Mouse (Mus musculus) C2C12 (cell line): Measurements from ENCODE around the gene Ckap2. TPM values are rescaled to one million over a fixed set of nuclear protein-coding genes. Genes with fewer than 3 reads are reported as not detected.

Experiments
- H3K27me3 ChIP-seq: one replicate; pipeline ENCODE4 v1.6.1; 2011; ENCODE audit not compliant: control insufficient read depth, insufficient read depth, insufficient read length
- H3K36me3 ChIP-seq: one replicate; pipeline ENCODE4 v1.6.1; 2011; ENCODE audit not compliant: control insufficient read depth, insufficient read depth
- H3K4me3 ChIP-seq: one replicate; pipeline ENCODE4 v1.5.1; 2011; ENCODE audit warnings: mild to moderate bottlenecking, control low read depth; ENCODE audit not compliant: poor library complexity, insufficient read depth, severe bottlenecking
- H3K79me2 ChIP-seq: one replicate; pipeline ENCODE4 v1.6.1; 2011; ENCODE audit not compliant: control insufficient read depth, insufficient read depth
- H3K79me3 ChIP-seq: one replicate; pipeline ENCODE4 v1.6.1; 2011; ENCODE audit warnings: low read depth, control low read depth
- H3ac ChIP-seq: one replicate; pipeline ENCODE3; 2011; ENCODE audit warnings: low read depth; ENCODE audit not compliant: control insufficient read depth, insufficient read length
- CEBPB ChIP-seq: IDR thresholded peaks from one replicate; pipeline ENCODE4 v1.6.1; 2011; ENCODE audit warnings: low read depth, mild to moderate bottlenecking, control low read depth, moderate library complexity
- CTCF ChIP-seq: IDR thresholded peaks from one replicate; pipeline ENCODE4 v1.5.1; 2011; ENCODE audit not compliant: control insufficient read depth, insufficient read depth, insufficient read length
- FOSL1 ChIP-seq: IDR thresholded peaks from one replicate; pipeline ENCODE4 v1.8.0; 2011; ENCODE audit warnings: mild to moderate bottlenecking, low read length; ENCODE audit not compliant: poor library complexity, insufficient read depth, severe bottlenecking
- MAX ChIP-seq: IDR thresholded peaks from one replicate; pipeline ENCODE4 v1.6.1; 2011; ENCODE audit warnings: mild to moderate bottlenecking, control low read depth
- MYOD1 ChIP-seq: IDR thresholded peaks from one replicate; pipeline ENCODE4 v1.6.1; 2011; ENCODE audit warnings: low read depth; ENCODE audit not compliant: control insufficient read depth, insufficient read length
- MYOG ChIP-seq: IDR thresholded peaks from one replicate; pipeline ENCODE4 v1.6.1; 2011; ENCODE audit not compliant: control insufficient read depth, insufficient read length; ENCODE audit errors: extremely low read depth
- USF1 ChIP-seq: IDR thresholded peaks from one replicate; pipeline ENCODE4 v1.6.1; 2011; ENCODE audit warnings: low read depth, mild to moderate bottlenecking, control low read depth, moderate library complexity
- polyA plus RNA-seq: library from polyadenylated mRNA; unstranded; fragments of >200 nt; fragmentation: generic; extraction: Trizol; gene quantifications from one replicate; pipeline ENCODE4 v1.2.1, GENCODE M21; 2012; ENCODE audit warnings: missing spikeins

The Ckap2 gene
- polyA plus RNA-seq, 1 experiment = 21.3 TPM

DNA sequence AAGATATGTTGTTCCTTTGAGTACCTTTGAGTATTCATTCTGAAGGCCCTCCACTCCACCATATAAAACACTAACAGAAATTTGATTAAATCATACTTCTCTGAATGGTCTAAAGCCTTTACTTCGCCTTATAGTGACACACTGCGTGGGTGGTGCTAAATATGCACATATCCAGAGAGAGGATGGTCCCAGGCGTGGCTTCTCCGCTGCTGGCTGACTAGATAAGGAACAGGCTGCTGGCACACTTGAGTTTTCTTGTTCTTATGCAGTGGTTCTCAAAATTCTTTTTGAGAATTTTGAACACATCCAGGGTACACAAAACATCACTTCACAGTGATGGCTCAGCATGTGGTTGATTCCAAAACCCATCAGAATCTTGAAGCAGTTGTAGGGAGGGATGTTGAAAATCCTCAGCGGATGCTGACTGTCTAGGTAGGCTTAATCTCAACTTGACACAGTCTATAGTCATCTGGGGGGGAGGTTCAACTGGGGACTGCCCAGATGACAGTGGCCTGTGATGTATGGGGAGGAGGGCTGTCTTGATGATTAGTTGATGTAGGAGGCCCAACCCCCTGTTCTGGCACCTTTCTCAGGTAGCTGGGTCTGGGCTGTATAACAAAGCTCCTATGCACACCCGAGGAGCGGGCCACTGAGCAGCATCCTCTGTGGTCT is 51.4 kb downstream of the Ckap2 start:
- Histone ChIP-seq H3ac (no peak overlapping the region), H3K36me3 (no peaks in the 10 kb centered on the region), H3K4me3 (no peak overlapping the region), H3K79me2 (no peaks in the 10 kb centered on the region), H3K27me3 (no peaks in the 10 kb centered on the region), H3K79me3 (no peaks in the 10 kb centered on the region)
- TF ChIP-seq MAX (no peak), CEBPB (no peak), MYOG (no peak)

DNA sequence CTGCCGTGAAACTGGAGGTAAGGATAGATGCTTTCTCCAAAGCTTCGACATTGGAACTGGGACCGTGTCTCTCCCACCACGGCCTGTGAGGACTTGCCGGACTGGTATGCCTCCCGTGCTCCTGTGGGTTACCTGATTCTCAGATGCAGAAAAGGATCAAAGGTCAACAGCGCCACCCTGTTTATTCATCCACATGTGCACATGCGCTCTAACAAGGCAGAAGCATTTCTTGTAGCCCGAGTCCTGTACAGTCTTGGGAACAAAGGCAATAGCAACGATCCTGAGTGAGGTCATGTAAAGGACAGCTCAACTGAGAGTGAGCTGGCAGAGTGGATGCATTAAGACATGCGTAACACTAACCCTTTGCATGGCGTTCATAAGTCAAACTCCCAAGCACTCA is 53.6 kb downstream of the Ckap2 start:
- Histone ChIP-seq H3K79me2 (no peaks in the 10 kb centered on the region), H3K4me3 (no peak overlapping the region), H3K36me3 (no peaks in the 10 kb centered on the region), H3K27me3 (no peaks in the 10 kb centered on the region), H3ac (no peak overlapping the region), H3K79me3 (no peaks in the 10 kb centered on the region)
- TF ChIP-seq CTCF = no peak
- TF ChIP-seq FOSL1 = no peak
- no peak for TF ChIP-seq MYOD1
- TF ChIP-seq USF1 = no peak
- no peak for TF ChIP-seq MAX
- TF ChIP-seq CEBPB = no peak
- TF ChIP-seq MYOG = no peak

DNA sequence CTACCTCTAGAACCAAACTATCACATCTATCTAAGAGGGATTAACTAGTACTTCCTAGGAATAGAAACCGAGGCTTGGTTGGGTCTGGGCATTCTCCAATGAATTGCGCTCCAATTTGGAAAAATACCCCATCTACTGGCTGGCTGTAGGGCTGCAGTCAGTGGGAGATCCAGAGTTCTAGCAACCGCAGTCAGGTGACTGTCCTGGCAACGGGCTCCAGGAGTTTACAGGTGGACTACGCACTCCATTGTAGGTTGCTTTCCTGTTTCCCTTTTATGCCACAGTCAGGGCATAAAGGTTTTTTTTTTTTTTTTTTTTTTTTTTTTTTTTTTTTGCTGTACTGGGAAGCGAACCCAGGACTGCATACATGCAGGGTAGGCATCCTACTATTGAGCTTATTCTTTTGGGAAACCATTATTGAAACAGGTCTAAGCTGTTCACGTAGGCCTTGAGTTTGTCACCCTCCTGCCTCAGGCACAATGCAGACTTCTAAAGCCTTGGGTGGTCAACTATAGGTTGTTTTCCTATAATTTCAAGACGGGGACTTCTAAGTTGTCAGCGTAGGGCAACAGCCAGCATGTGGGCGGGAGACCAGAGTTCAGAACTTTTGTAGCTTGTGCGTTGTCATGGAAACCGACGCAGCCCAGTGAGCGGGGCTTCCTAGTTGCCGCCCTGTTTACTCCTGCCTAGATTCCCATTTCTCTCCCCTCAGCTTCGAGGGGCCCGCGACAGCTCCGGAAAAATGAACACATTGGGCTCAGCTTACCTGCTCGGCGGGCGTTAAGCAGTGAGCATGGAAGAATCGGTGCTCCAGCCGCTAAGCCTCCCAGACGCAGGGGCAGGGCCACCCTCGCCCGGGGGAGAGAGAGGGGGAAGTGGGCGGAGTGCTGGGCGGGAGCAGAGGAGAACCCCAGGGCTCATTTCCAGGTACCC is 61.1 kb downstream of the Ckap2 start, which contains the start of gene Nek5:
Gene Nek5, minus strand, starts transcription at position 834 of the 933 bp plus-strand sequence.
- Histone ChIP-seq H3K4me3 (no peak within 1 kb of the TSS), H3K36me3 (no peaks in the 10 kb centered on the region), H3ac (no peak within 1 kb of the TSS), H3K79me3 (no peaks in the 10 kb centered on the region), H3K79me2 (no peaks in the 10 kb centered on the region), H3K27me3 (peaks cover 3% of the 10 kb centered on the region)
- TF ChIP-seq MYOD1 = no peak
- TF ChIP-seq CEBPB = no peak
- TF ChIP-seq MYOG = no peak
- TF ChIP-seq MAX = no peak
- TF ChIP-seq FOSL1 = no peak
- TF ChIP-seq CTCF = no peak
- no peak for TF ChIP-seq USF1

Other genes starting within 250 kb of the Ckap2 start
- gene Defb35, start 247.5 kb downstream of the Ckap2 start, polyA plus RNA-seq = not detected
- not detected for gene Defb13, start 239.1 kb downstream of the Ckap2 start, polyA plus RNA-seq
- not detected for gene Fam90a1a, start 227.1 kb downstream of the Ckap2 start, polyA plus RNA-seq
- not detected for gene Ccdc70, start 216.0 kb downstream of the Ckap2 start, polyA plus RNA-seq
- gene Atp7b, start 125.5 kb downstream of the Ckap2 start, polyA plus RNA-seq = 0.04 TPM
- 3.1 TPM for gene Alg11, start 125.1 kb downstream of the Ckap2 start, polyA plus RNA-seq
- gene Nek5, start 60.8 kb downstream of the Ckap2 start, polyA plus RNA-seq = not detected
- gene Nek3, start 19.4 kb downstream of the Ckap2 start, polyA plus RNA-seq = 1.4 TPM
- 22.9 TPM for gene Vps36, start 7.0 kb upstream of the Ckap2 start, polyA plus RNA-seq
- gene Thsd1, start 41.5 kb upstream of the Ckap2 start, polyA plus RNA-seq = 0.04 TPM
- not detected for gene Tpte, start 97.6 kb upstream of the Ckap2 start, polyA plus RNA-seq
- gene Slc25a15, start 212.8 kb upstream of the Ckap2 start, polyA plus RNA-seq = 3.4 TPM
- gene Mrps31, start 225.5 kb upstream of the Ckap2 start, polyA plus RNA-seq = 15.8 TPM